Mouse (Mus musculus) thymus, postnatal 14 days (tissue): ENCODE results near the gene Rgs6.

Source experiments
- DNase-seq: peaks from one replicate; pipeline ENCODE4 v3.0.0; 2021

The Rgs6 gene

DNA sequence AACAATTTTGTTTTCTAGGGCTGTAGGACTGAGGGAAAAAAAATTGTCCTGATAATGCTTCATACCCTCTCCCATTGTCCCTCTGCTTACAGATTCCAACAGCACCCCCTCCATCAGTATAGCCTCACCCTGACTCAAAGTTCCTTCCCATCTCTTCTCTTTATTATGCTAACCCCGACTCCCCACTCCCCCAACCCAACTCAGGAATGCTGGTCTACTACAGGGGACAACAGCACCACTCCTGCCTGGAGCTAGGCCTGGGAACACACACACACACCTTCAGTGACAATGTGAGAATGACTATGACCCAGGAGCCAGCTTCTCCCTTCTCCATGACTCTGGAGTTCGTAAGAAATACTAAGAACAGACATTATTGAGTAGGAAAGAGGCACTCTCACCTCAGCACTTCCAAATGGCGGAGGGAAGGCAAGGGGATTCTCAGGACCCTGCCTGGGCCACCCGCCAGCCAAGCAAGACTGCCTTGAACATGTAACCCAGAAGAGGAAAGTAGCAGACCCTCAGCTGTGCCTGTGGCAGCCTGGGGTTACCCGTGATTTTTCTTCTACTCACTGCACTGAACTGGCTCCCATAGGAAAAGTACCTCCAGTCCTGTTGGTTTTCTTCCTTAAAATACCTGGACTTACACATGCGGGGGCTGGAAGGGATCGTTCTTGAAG is 623.2 kb downstream of the Rgs6 start:
- DNase-seq = no peak
